Mouse (Mus musculus) lung, postnatal 25 days (tissue): ENCODE measurements around the gene Abcb7.
"Not testable (repeated sequence)": the region's sequence is repeated elsewhere in the genome, so short reads cannot be mapped to it uniquely, and the experiment has no call there.

Experiments used
- DNase-seq: peaks from one replicate; pipeline ENCODE4 v3.0.0; 2022; ENCODE audit warnings: low spot score

Abcb7 gene

GRCm38 (mm10) chrX:104413183-104413983, at the start of gene Abcb7:
TSS of gene Abcb7 (minus strand) at chrX:104413856.
- DNase-seq, result peak; percentile 82

- DNase-seq, result peak; percentile 8
These were observed 48.1 kb upstream of the Abcb7 start for GRCm38 (mm10) chrX:104461755-104462154.

- DNase-seq, result no peak
These were observed 38.8 kb upstream of the Abcb7 start for GRCm38 (mm10) chrX:104452433-104452832.

GRCm38 (mm10) chrX:104433456-104433855, 19.8 kb upstream of the Abcb7 start:
- DNase-seq, result no peak

GRCm38 (mm10) chrX:104428108-104428507, 14.5 kb upstream of the Abcb7 start:
- DNase-seq, result no peak

GRCm38 (mm10) chrX:104413995-104414394, 339 bp upstream of the Abcb7 start:
- DNase-seq, result no peak

- no peak for DNase-seq
These were observed 5.5 kb downstream of the Abcb7 start for GRCm38 (mm10) chrX:104408137-104408536.

- no peak for DNase-seq
These were observed 11.2 kb downstream of the Abcb7 start for GRCm38 (mm10) chrX:104402463-104402862.

- DNase-seq, result no peak
These were observed 12.5 kb downstream of the Abcb7 start for GRCm38 (mm10) chrX:104401134-104401533.

- no peak for DNase-seq
These were observed 16.1 kb downstream of the Abcb7 start for GRCm38 (mm10) chrX:104397526-104397925.

- DNase-seq, result no peak
These were observed 54.0 kb downstream of the Abcb7 start for GRCm38 (mm10) chrX:104359686-104360085.

- no peak for DNase-seq
These were observed 57.8 kb downstream of the Abcb7 start for GRCm38 (mm10) chrX:104355842-104356241.

- not testable (repeated sequence) for DNase-seq
These were observed 65.5 kb downstream of the Abcb7 start for GRCm38 (mm10) chrX:104348146-104348545.

- DNase-seq, result no peak
These were observed 121.9 kb downstream of the Abcb7 start for GRCm38 (mm10) chrX:104291721-104292120.

GRCm38 (mm10) chrX:104279828-104280227, 133.8 kb downstream of the Abcb7 start:
- DNase-seq, result no peak

- no peak for DNase-seq
These were observed 149.3 kb downstream of the Abcb7 start for GRCm38 (mm10) chrX:104264371-104264770.

GRCm38 (mm10) chrX:104262468-104262867, 151.2 kb downstream of the Abcb7 start:
- no peak for DNase-seq

- no peak for DNase-seq
These were observed 157.1 kb downstream of the Abcb7 start for GRCm38 (mm10) chrX:104256561-104256960.
